Comparison of ENCODE assay signal across 21 mouse cellular contexts in the genomic region with DNA sequence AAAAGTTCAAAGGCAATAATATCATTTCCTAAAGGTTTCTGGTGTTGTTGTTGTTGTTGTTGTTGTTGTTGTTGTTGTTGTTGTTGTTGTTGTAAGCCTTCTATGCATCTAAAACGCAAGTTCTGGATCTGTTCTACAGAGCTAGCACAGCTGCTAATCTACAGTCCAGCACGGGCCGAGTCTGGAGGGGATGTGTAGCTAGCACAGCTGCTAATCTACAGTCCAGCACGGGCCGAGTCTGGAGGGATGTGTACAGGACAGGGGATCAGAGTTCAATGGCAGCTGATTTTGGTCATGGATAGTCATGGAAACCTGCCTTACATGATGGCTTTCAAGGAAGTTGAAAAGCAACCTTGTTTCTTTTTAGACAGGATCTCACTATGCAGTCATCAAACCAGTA. TPM values are rescaled to one million over a fixed set of nuclear protein-coding genes. Genes with fewer than 3 reads are reported as not detected.
DNase-seq lines count a peak whose midpoint lies in the region; ATAC-seq and TF ChIP-seq lines count a peak whose summit lies in the region.
"Had no signal": no experiment of that assay in that cellular context is flagged by ENCODE, and none has a peak within 500 bp of the region (broad histone marks: within the 10 kb centered on the region; RNA-seq: fewer than 3 reads in every experiment).

No protein-coding gene starts in this region.

- no peak overlapping the region for H3K27ac ChIP-seq in liver, postnatal 0 days (ENCODE audit: low read depth)
- no peak overlapping the region for H3K27ac ChIP-seq in liver, embryonic 12.5 days
- H3K27ac ChIP-seq in liver, embryonic 14.5 days, result no peak overlapping the region
- H3K27ac ChIP-seq in forebrain, embryonic 16.5 days (ENCODE audit: low read length), result no peak overlapping the region
- no peak overlapping the region for H3K27ac ChIP-seq in embryonic facial prominence, embryonic 10.5 days (replicated peaks)
- H3K27ac ChIP-seq: embryonic facial prominence, embryonic 13.5 days; embryonic facial prominence, embryonic 15.5 days; forebrain, embryonic 10.5 days; forebrain, embryonic 12.5 days; forebrain, embryonic 15.5 days had no signal

- no peaks in the 10 kb centered on the region for H3K27me3 ChIP-seq in liver, postnatal 0 days (ENCODE audit: insufficient read depth, low read length)
- H3K27me3 ChIP-seq in liver, embryonic 12.5 days (replicated peaks), result no peaks in the 10 kb centered on the region
- no peaks in the 10 kb centered on the region for H3K27me3 ChIP-seq in liver, embryonic 14.5 days (ENCODE audit: control insufficient read depth, insufficient read depth, low read length)
- H3K27me3 ChIP-seq in forebrain, embryonic 16.5 days (replicated peaks; ENCODE audit: control insufficient read depth, insufficient read depth, low read length), result no peaks in the 10 kb centered on the region
- peaks cover 37% of the 10 kb centered on the region for H3K27me3 ChIP-seq in embryonic facial prominence, embryonic 10.5 days (replicated peaks; ENCODE audit: low read depth, poor library complexity, severe bottlenecking)
- H3K27me3 ChIP-seq: embryonic facial prominence, embryonic 13.5 days; embryonic facial prominence, embryonic 15.5 days; forebrain, embryonic 15.5 days had no signal

- no peaks in the 10 kb centered on the region for H3K36me3 ChIP-seq in liver, postnatal 0 days (replicated peaks; ENCODE audit: insufficient read depth, low read length)
- no peaks in the 10 kb centered on the region for H3K36me3 ChIP-seq in liver, embryonic 12.5 days
- H3K36me3 ChIP-seq in liver, embryonic 14.5 days (replicated peaks; ENCODE audit: control insufficient read depth, insufficient read depth, low read depth), result no peaks in the 10 kb centered on the region
- H3K36me3 ChIP-seq in forebrain, embryonic 16.5 days (ENCODE audit: control insufficient read depth, insufficient read depth), result no peaks in the 10 kb centered on the region
- H3K36me3 ChIP-seq in embryonic facial prominence, embryonic 10.5 days (replicated peaks), result no peaks in the 10 kb centered on the region
- H3K36me3 ChIP-seq: embryonic facial prominence, embryonic 13.5 days; embryonic facial prominence, embryonic 15.5 days; forebrain, embryonic 12.5 days; forebrain, embryonic 15.5 days had no signal

- peaks cover 6% of the 10 kb centered on the region; the same call in 1 of the 2 replicates for H3K4me1 ChIP-seq in liver, postnatal 0 days (ENCODE audit: insufficient read depth)
- peaks cover 34% of the 10 kb centered on the region for H3K4me1 ChIP-seq in liver, embryonic 12.5 days
- H3K4me1 ChIP-seq in liver, embryonic 14.5 days (replicated peaks; ENCODE audit: control insufficient read depth in 2 of 2, insufficient read depth in 2 of 2, low read length in 1 of 2), result peaks cover 6 to 7% of the 10 kb centered on the region in 2 experiments
- no peaks in the 10 kb centered on the region for H3K4me1 ChIP-seq in forebrain, embryonic 16.5 days (replicated peaks; ENCODE audit: control insufficient read depth, insufficient read depth, low read length)
- H3K4me1 ChIP-seq in embryonic facial prominence, embryonic 10.5 days, result peaks cover 4% of the 10 kb centered on the region
- H3K4me1 ChIP-seq: embryonic facial prominence, embryonic 13.5 days; embryonic facial prominence, embryonic 15.5 days had no signal

- no peak overlapping the region for H3K9ac ChIP-seq in liver, postnatal 0 days (replicated peaks)
- no peak overlapping the region for H3K9ac ChIP-seq in liver, embryonic 12.5 days
- H3K9ac ChIP-seq in liver, embryonic 14.5 days (replicated peaks), result no peak overlapping the region
- H3K9ac ChIP-seq in forebrain, embryonic 16.5 days (replicated peaks; ENCODE audit: low read depth, low read length), result no peak overlapping the region
- H3K9ac ChIP-seq: embryonic facial prominence, embryonic 13.5 days; embryonic facial prominence, embryonic 15.5 days; forebrain, embryonic 12.5 days; forebrain, embryonic 15.5 days had no signal

- ATAC-seq in liver, postnatal 0 days, result no peak; the same call in 1 of the 2 replicates
- ATAC-seq in liver, embryonic 12.5 days, result peak; percentile 82
- peak; percentile 67 for ATAC-seq in liver, embryonic 14.5 days (ENCODE audit: insufficient read depth)
- ATAC-seq in forebrain, embryonic 16.5 days, result no peak
- ATAC-seq: forebrain, embryonic 15.5 days had no signal

- no peaks in the 10 kb centered on the region for H3K9me3 ChIP-seq in liver, postnatal 0 days (ENCODE audit: low read length)
- no peaks in the 10 kb centered on the region for H3K9me3 ChIP-seq in liver, embryonic 12.5 days (replicated peaks)
- H3K9me3 ChIP-seq in liver, embryonic 14.5 days (ENCODE audit: control insufficient read depth, low read length), result no peaks in the 10 kb centered on the region
- H3K9me3 ChIP-seq in forebrain, embryonic 16.5 days (ENCODE audit: control insufficient read depth, low read length), result no peaks in the 10 kb centered on the region
- no peaks in the 10 kb centered on the region for H3K9me3 ChIP-seq in embryonic facial prominence, embryonic 10.5 days
- H3K9me3 ChIP-seq: embryonic facial prominence, embryonic 13.5 days; embryonic facial prominence, embryonic 15.5 days; forebrain, embryonic 10.5 days; forebrain, embryonic 12.5 days; forebrain, embryonic 15.5 days had no signal

- WGBS in liver, postnatal 0 days (ENCODE audit: insufficient replicate concordance), result 40% methylated on average over 5 of the region's 5 CpGs
- WGBS in liver, embryonic 12.5 days (ENCODE audit: insufficient replicate concordance), result 43% methylated on average over 5 of the region's 5 CpGs
- WGBS in liver, embryonic 14.5 days (ENCODE audit: insufficient replicate concordance), result 38% methylated on average over 5 of the region's 5 CpGs
- whole genome bisulfite sequencing in forebrain, embryonic 16.5 days, result 89% methylated on average over 5 of the region's 5 CpGs
- 89% methylated on average over 5 of the region's 5 CpGs for WGBS in embryonic facial prominence, embryonic 10.5 days

- H3K4me2 ChIP-seq in liver, postnatal 0 days (ENCODE audit: low read depth, low read length), result no peak overlapping the region
- H3K4me2 ChIP-seq in liver, embryonic 12.5 days, result no peak overlapping the region
- no peak overlapping the region for H3K4me2 ChIP-seq in liver, embryonic 14.5 days (ENCODE audit: low read depth)
- H3K4me2 ChIP-seq in forebrain, embryonic 16.5 days (ENCODE audit: low read length), result no peak overlapping the region
- H3K4me2 ChIP-seq: embryonic facial prominence, embryonic 13.5 days; embryonic facial prominence, embryonic 15.5 days; forebrain, embryonic 12.5 days; forebrain, embryonic 15.5 days had no signal

- no peak for TF ChIP-seq CTCF in liver, postnatal 0 days (IDR thresholded peaks at IDR 0.05; ENCODE audit: low read depth)
- no peak for TF ChIP-seq CTCF in liver, embryonic 14.5 days (IDR thresholded peaks at IDR 0.05; ENCODE audit: low read depth)

- DNase-seq in liver, result peak; percentile 45
- DNase-seq in liver, postnatal 0 days, result no peak
- peak in 1 of 3 experiments; percentile 23 for DNase-seq in liver, embryonic 14.5 days (ENCODE audit: low read depth in 3 of 3, low spot score in 3 of 3)
- no peak for DNase-seq in embryonic facial prominence, embryonic 10.5 days (ENCODE audit: low spot score)
- no peak for DNase-seq in cerebellum, postnatal 36 days
- DNase-seq: adrenal gland, adult 2 months; adrenal gland, postnatal 10 days; adrenal gland, postnatal 25 days; cerebellum, adult 11 months; cerebellum, adult 18-20 months; cerebellum, adult 8-10 months; cerebellum, adult 9-11 months; cerebellum, postnatal 14 days had no signal

- H3K4me3 ChIP-seq in liver, postnatal 0 days (ENCODE audit: low read depth, low read length), result no peak overlapping the region
- H3K4me3 ChIP-seq in liver, embryonic 12.5 days, result no peak overlapping the region
- no peak overlapping the region for H3K4me3 ChIP-seq in liver, embryonic 14.5 days (ENCODE audit: insufficient read depth in 1 of 2, low read depth in 2 of 2, low read length in 2 of 2)
- no peak overlapping the region for H3K4me3 ChIP-seq in forebrain, embryonic 16.5 days (replicated peaks; ENCODE audit: low read length)
- H3K4me3 ChIP-seq in embryonic facial prominence, embryonic 10.5 days, result no peak overlapping the region
- H3K4me3 ChIP-seq: embryonic facial prominence, embryonic 13.5 days; embryonic facial prominence, embryonic 15.5 days; erythroblast, embryonic 14.5 days; forebrain, embryonic 10.5 days; forebrain, embryonic 12.5 days; forebrain, embryonic 15.5 days had no signal

- TF ChIP-seq EP300 in liver, postnatal 0 days (IDR thresholded peaks at IDR 0.05; ENCODE audit: low read depth), result no peak
- TF ChIP-seq EP300 in liver, embryonic 14.5 days (IDR thresholded peaks at IDR 0.05; ENCODE audit: low read depth), result peak; percentile 23; the same call in 1 of the 2 replicates

RNA-seq across cellular contexts. Expression of gene Dennd1a, which starts 57.3 kb away (rescaled TPM):
- polyA plus RNA-seq in liver, postnatal 0 days (2015; fragmentation: Nextera tagmentation; extraction: Ambion mirVana), result 3.6 and 3.8 TPM in 2 replicates
- polyA plus RNA-seq in liver, embryonic 12.5 days (2016; fragmentation: Nextera tagmentation; extraction: Ambion mirVana), result 13.3 and 17.2 TPM in 2 replicates
- polyA plus RNA-seq in liver, embryonic 14.5 days (2012; rRNA removed), result 6.5 and 6.9 TPM in 2 replicates
- polyA plus RNA-seq in liver, embryonic 14.5 days (2014; fragmentation: Nextera tagmentation; extraction: Ambion mirVana), result 5.5 and 8.7 TPM in 2 replicates
- 15.1 and 19.5 TPM in 2 replicates for polyA plus RNA-seq in forebrain, embryonic 16.5 days (2015; fragmentation: Nextera tagmentation; extraction: Ambion mirVana)
- 12.2 and 13.7 TPM in 2 replicates for polyA plus RNA-seq in embryonic facial prominence, embryonic 10.5 days (2016; fragmentation: Nextera tagmentation; extraction: Ambion mirVana)

Comparison
In these comparisons a context has a peak if more than half of its experiments do, and no peak if none do; other contexts are left out.
1. ATAC-seq: peak in liver, embryonic 12.5 days (single experiment) and liver, embryonic 14.5 days (single experiment); none in liver, postnatal 0 days (single experiment) and forebrain, embryonic 16.5 days (single experiment).